Mouse (Mus musculus) G1E (cell line): ENCODE measurements around the gene Cltb. TPM values are rescaled to one million over a fixed set of nuclear protein-coding genes. Genes with fewer than 3 reads are reported as not detected.

Experiments used
- ATAC-seq: 2 replicates; pipeline ENCODE4 v1.8.0; 2016; ENCODE audit warnings: mild to moderate bottlenecking; ENCODE audit not compliant: insufficient number of reproducible peaks, poor library complexity, low FRiP score, severe bottlenecking; ENCODE audit errors: extremely low read depth
- DNase-seq: peaks from one replicate; pipeline ENCODE4 v3.0.0; 2012; ENCODE audit warnings: low spot score
- H3K27me3 ChIP-seq: 2 replicates; pipeline ENCODE4 v1.6.1; 2012; ENCODE audit warnings: mild to moderate bottlenecking, low read length, inconsistent platforms; ENCODE audit not compliant: insufficient read depth
- H3K36me3 ChIP-seq: replicated peaks from 2 replicates; pipeline ENCODE3; 2012; ENCODE audit warnings: mild to moderate bottlenecking, inconsistent platforms
- H3K4me1 ChIP-seq: 2 replicates; pipeline ENCODE4 v1.6.1; 2012; ENCODE audit warnings: low read depth, low read length, inconsistent platforms, mixed read lengths; ENCODE audit not compliant: insufficient read depth
- H3K4me3 ChIP-seq: 2 replicates; pipeline ENCODE4 v1.5.1; 2012; ENCODE audit warnings: low read depth, mild to moderate bottlenecking, inconsistent platforms, low read length, moderate library complexity, mixed read lengths
- H3K9me3 ChIP-seq: replicated peaks from 2 replicates; pipeline ENCODE4 v1.6.1; 2012; ENCODE audit warnings: inconsistent platforms
- CTCF ChIP-seq: IDR thresholded peaks from 2 replicates; pipeline ENCODE4 v1.5.1; 2012; ENCODE audit warnings: low read depth, low read length, inconsistent platforms, mixed read lengths
- GATA1 ChIP-seq: IDR thresholded peaks from 2 replicates; pipeline ENCODE4 v1.6.1; 2012; ENCODE audit warnings: borderline replicate concordance, low read length, inconsistent platforms, mixed read lengths
- GATA2 ChIP-seq: IDR thresholded peaks from 2 replicates; pipeline ENCODE4 v1.6.1; 2012; ENCODE audit warnings: low read depth, low read length, inconsistent platforms, borderline replicate concordance
- POLR2AphosphoS5 ChIP-seq: IDR thresholded peaks from 2 replicates; pipeline ENCODE4 v1.6.1; 2012; ENCODE audit warnings: low read depth, low read length, inconsistent platforms; ENCODE audit not compliant: insufficient replicate concordance
- TAL1 ChIP-seq: conservative IDR thresholded peaks from 2 replicates; pipeline ENCODE4 v1.6.1; 2012; ENCODE audit warnings: low read depth, low read length, inconsistent platforms, mixed read lengths
- polyA plus RNA-seq: library from polyadenylated mRNA; stranded (reverse); fragments of >175 nt; gene quantifications from 2 replicates; pipeline ENCODE4 v1.2.3, GENCODE M21; 2012
- total RNA-seq, 2 experiments: library from RNA; stranded (forward) in 1 of 2; stranded (reverse) in 1 of 2; fragments of 200-1000 nt in 1 of 2; fragments of >200 nt in 1 of 2; fragmentation: Nextera tagmentation in 1 of 2; gene quantifications; 2 replicates each; pipeline ENCODE4 v1.2.3; 2014 to 2017

The Cltb gene
- total RNA-seq (2014; fragmentation: Nextera tagmentation) (8.7 and 9.2 TPM in 2 replicates), total RNA-seq (2017) (29.6 and 33.6 TPM in 2 replicates), polyA plus RNA-seq (49.8 TPM in 2 replicates)

DNA sequence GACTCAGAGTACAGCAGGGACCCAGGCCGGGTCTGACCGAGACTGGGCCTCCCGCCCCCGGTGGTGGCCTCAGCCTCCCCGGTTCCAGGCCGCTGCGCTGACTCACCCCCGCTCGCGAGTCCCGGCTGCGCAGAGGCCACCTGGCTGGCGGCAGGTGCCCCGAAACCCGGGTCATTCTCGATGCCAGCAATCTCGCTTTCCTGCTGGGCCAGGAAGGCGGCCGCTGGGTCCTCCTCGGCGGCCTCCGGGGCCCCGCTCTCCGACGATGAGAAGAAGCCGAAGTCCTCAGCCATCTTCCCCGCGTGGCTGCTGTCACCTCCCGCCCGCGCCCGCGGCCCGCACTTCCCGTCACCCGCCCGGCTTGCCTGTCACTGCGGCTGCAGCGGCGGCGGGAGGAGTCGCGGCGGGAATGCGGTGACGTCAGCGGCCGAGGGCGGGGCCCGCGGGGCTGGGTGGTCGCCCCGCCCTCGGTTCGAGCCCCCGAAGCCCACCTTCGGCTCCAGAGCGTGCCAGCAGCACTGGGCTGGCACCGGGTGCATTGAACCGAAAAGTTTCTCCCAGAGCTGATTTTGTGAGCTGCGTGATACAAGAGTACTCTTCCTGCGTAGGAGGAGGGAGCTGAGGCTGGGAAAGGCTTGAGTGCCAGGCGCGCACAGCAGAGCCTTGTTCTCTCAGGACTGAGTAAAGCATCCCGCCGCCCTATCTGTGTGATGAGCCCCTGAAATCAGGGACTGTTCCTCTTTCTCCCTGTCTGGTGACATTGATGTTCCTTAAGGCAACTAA is at the start of gene Cltb:
TSS of gene Cltb (minus strand) at position 373 of the 783 bp plus-strand sequence.
- Histone ChIP-seq H3K27me3 (peaks cover 3% of the 10 kb centered on the region; the same call in 1 of the 2 replicates), H3K4me3 (peak within 1 kb of the TSS; percentile 77), H3K4me1 (peaks cover 29% of the 10 kb centered on the region), H3K36me3 (peaks cover 23% of the 10 kb centered on the region), H3K9me3 (no peaks in the 10 kb centered on the region)
- TF ChIP-seq TAL1 (no peak), CTCF (no peak), GATA1 (no peak), GATA2 (no peak), POLR2AphosphoS5 (no peak)
- DNase-seq (peak; percentile 66), ATAC-seq (peak; percentile 31)

GRCm38 (mm10) chr13:54660877-54661276 is 49.7 kb upstream of the Cltb start:
- ATAC-seq (no peak), DNase-seq (no peak)
- no peak for TF ChIP-seq POLR2AphosphoS5
- no peak for TF ChIP-seq GATA1
- TF ChIP-seq CTCF: no peak
- no peak for TF ChIP-seq TAL1
- no peak for TF ChIP-seq GATA2
- H3K4me3 ChIP-seq: no peak overlapping the region
- no peaks in the 10 kb centered on the region for H3K9me3 ChIP-seq
- peaks cover 93% of the 10 kb centered on the region for H3K36me3 ChIP-seq
- H3K4me1 ChIP-seq: no peaks in the 10 kb centered on the region
- no peaks in the 10 kb centered on the region for H3K27me3 ChIP-seq

DNA sequence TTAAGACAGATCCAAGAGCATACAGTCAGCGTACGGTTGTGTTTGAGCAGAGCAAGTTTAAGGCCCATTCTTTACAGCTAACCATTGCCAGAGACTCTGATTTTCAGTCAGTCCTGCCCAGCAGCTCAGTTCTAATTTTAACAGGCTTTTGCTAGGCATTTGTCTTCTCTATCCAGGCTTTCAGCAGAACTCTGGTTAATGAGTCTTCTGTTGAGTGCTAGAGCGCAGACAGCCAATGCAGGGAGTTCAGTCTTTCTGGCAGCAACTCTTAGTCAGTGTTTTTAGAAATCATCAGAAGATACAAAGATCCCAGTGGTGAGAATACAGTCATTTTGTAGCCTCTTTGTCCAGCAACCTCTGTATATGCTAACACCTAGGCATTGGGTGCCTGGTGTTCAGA is 39.3 kb upstream of the Cltb start:
- ATAC-seq: no peak
- Histone ChIP-seq H3K4me3 (no peak overlapping the region), H3K4me1 (peaks cover 6% of the 10 kb centered on the region), H3K27me3 (no peaks in the 10 kb centered on the region), H3K36me3 (peaks cover 99% of the 10 kb centered on the region), H3K9me3 (no peaks in the 10 kb centered on the region)
- DNase-seq: no peak
- TF ChIP-seq TAL1: no peak
- no peak for TF ChIP-seq CTCF
- TF ChIP-seq POLR2AphosphoS5: no peak
- no peak for TF ChIP-seq GATA1
- no peak for TF ChIP-seq GATA2

GRCm38 (mm10) chr13:54635011-54635410 is 23.9 kb upstream of the Cltb start:
- TF ChIP-seq GATA2: no peak
- no peak for TF ChIP-seq CTCF
- no peak for TF ChIP-seq POLR2AphosphoS5
- TF ChIP-seq GATA1: no peak
- no peak for TF ChIP-seq TAL1
- no peaks in the 10 kb centered on the region for H3K27me3 ChIP-seq
- H3K4me3 ChIP-seq: no peak overlapping the region
- DNase-seq (no peak), ATAC-seq (no peak)
- H3K36me3 ChIP-seq: peaks cover 77% of the 10 kb centered on the region
- H3K9me3 ChIP-seq: no peaks in the 10 kb centered on the region
- no peaks in the 10 kb centered on the region for H3K4me1 ChIP-seq

DNA sequence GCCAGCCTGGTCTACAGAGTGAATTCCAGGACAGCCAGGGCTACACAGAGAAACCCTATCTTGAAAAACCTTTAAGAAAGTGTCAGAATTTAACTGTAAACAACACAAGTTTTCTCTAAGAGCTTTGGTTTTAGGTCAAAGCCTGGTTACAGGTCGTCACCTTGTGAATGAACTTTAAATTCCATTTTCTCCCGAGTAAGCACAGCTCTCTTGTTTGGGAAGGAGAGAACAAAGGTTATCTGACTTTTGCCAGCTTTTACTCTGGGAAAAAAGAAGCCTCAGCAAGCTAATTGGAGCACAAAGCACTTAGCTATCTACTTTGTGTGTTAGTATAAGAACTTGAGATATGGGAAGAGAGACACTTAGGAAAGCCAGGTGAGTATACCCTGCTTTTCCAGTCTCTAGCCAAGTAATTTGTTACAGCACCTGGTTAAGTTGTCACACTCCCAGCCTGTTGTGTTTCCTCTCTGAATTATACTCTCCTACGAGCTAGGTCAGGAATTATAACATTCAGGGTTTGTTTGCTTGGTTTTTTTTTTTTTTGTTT is 21.7 kb upstream of the Cltb start:
- no peaks in the 10 kb centered on the region; the same call in 1 of the 2 replicates for H3K4me1 ChIP-seq
- TF ChIP-seq GATA2: no peak
- no peak for TF ChIP-seq TAL1
- no peak for TF ChIP-seq CTCF
- TF ChIP-seq GATA1: no peak
- TF ChIP-seq POLR2AphosphoS5: no peak
- DNase-seq (no peak), ATAC-seq (no peak)
- no peaks in the 10 kb centered on the region for H3K27me3 ChIP-seq
- H3K4me3 ChIP-seq: no peak overlapping the region
- H3K9me3 ChIP-seq: no peaks in the 10 kb centered on the region
- peaks cover 72% of the 10 kb centered on the region for H3K36me3 ChIP-seq

GRCm38 (mm10) chr13:54629128-54629527 is 18.0 kb upstream of the Cltb start:
- no peak for ATAC-seq
- H3K9me3 ChIP-seq: no peaks in the 10 kb centered on the region
- H3K27me3 ChIP-seq: no peaks in the 10 kb centered on the region
- TF ChIP-seq GATA1 (no peak), POLR2AphosphoS5 (no peak), GATA2 (no peak), TAL1 (no peak), CTCF (no peak)
- DNase-seq: no peak
- peaks cover 68% of the 10 kb centered on the region for H3K36me3 ChIP-seq
- no peak overlapping the region for H3K4me3 ChIP-seq
- H3K4me1 ChIP-seq: peaks cover 15% of the 10 kb centered on the region
